Mouse (Mus musculus) telencephalon, adult 2 months (tissue): Measurements from ENCODE around the gene Eya3.
A peak's percentile ranks its signal among the peaks of the same experiment; 100 is the strongest.

ENCODE experiments used
- DNase-seq: peaks from one replicate; pipeline ENCODE4 v3.0.0-alpha.2; 2011; ENCODE audit warnings: low read depth, low spot score

The Eya3 gene

DNA sequence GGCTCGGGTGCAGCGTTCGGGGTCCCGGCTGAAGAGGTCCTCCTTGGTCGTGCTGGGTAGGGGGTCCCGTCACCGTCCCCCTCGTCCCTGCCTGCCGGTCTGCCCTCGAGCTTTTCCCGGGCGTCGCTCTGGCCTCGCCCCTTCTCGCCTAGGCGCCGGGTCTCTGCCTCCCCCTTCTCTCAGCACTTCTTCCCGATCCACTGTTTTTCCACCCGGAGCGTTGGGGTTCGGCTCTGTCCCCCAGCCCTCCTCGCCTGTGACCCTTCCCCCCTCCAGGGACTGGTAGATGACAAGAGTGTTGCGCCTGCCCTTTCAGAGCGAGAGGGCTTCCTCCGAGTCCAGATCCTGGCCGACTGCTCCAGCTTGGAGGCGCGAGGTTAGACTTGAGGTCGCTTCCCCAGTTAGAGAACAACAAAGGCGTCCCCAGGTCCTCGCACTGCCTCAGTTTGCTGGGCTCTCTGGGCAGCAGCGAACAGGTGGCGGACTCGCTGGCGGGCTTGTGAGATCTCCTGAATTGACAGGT is 465 bp downstream of the Eya3 start:
- DNase-seq: no peak

DNA sequence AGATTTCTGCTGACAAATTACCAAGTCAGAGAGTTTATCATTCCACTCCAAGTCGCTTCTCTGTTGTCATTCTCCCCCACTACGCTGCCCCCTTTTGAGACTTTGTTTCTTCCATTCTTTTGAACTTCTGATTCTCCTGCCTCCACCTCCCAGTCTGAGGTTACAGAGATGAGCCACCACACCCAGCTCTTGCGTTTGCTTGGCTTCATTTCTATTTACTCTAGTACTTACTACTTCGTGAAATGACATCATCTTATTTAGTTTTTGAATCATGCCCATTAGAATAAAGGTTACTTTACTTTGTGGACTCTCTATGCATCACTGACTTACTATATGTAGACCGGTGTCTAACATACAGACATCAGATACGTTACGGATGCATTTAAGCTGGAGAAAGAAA is 8.7 kb downstream of the Eya3 start:
- no peak for DNase-seq

GRCm38 (mm10) chr4:132649271-132649999 is 10.6 kb downstream of the Eya3 start:
- no peak for DNase-seq

DNA sequence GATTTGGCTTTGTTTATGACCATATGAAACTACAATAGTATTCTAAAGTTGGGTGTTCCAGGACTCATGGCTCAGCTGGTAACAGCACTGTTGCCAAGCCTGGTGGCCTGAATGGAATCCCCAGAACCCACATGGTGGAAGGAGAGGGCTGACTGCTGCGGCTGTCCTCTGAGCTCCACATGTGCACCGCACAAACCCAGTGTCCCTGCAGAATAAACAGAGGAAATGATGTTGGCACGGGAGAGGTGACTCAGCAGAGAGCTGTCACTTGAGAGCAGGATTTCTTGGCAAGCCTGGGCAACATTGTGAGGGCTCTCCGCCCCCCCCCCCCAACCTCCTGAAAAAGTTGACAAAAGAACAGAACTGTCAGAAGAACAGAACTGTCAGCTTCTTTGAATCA is 14.1 kb downstream of the Eya3 start:
- no peak for DNase-seq

- no peak for DNase-seq
Observed at GRCm38 (mm10) chr4:132653799-132654198, 15.0 kb downstream of the Eya3 start.

DNA sequence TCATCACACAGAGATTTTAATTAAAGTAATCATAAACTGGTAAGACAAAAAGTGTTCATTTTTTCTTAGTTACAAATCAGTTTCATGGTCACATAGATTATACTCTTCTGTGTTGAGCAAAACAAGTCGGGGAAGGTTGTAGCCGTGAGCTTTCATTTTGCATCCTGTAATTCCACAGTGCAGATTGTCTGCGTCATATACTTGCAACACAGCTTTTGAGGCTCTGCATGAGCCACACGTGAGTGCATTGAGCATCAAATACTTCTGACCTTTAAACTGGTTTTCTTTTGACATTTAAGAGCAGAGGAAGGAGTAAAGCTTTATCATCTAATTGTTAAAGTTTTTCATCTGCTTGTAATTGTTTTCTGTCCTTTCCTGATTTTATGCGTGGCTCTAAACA is 16.5 kb downstream of the Eya3 start:
- no peak for DNase-seq

DNA sequence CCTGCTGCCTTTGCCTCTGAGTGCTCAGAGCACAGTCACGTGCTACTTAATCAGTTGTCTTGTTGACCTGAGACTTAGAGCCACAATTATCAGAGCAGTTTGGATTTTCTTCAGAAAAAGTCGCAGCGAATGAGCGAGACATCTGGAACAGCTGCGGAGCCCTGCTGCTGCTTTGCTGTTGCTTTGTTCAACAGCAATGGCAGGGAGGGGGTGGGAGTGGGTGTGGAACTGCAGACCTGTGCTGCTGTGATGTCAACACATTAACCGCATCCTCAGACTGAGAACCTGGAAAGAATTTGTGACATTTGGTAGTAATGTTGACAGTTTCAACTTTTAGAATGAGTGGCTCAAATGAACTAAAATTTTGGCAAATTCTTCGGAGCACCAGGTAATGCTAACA is 20.3 kb downstream of the Eya3 start:
- DNase-seq: no peak

GRCm38 (mm10) chr4:132672697-132673096 is 33.9 kb downstream of the Eya3 start:
- DNase-seq: no peak

- peak; percentile 9 for DNase-seq
Observed at GRCm38 (mm10) chr4:132676771-132677539, 38.2 kb downstream of the Eya3 start.

DNA sequence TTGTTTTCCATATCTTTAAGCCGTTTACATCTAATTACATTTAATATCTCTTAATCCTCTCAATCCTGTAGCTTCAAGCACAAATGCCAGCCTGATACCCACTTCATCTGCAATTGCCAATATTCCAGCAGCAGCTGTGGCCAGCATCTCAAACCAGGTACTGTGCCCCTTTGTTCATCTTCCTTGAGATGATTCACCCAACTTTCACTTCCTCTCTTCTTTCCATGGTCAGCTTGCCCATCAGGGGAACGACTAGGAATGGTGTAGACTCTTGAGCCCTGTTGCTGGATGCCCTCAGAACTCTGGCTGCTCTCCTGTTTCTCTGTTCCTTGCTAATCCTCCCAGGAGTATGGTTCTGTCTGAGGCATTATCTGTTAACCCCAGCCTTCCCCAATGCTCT is 50.8 kb downstream of the Eya3 start:
- DNase-seq: no peak

- no peak for DNase-seq
Observed at GRCm38 (mm10) chr4:132693366-132693765, 54.6 kb downstream of the Eya3 start.

GRCm38 (mm10) chr4:132702076-132702475 is 63.3 kb downstream of the Eya3 start:
- DNase-seq: no peak

- no peak for DNase-seq
Observed at GRCm38 (mm10) chr4:132706885-132707284, 68.1 kb downstream of the Eya3 start.

- DNase-seq: no peak
Observed at GRCm38 (mm10) chr4:132713181-132713580, 74.4 kb downstream of the Eya3 start.

GRCm38 (mm10) chr4:132718251-132718650 is 79.5 kb downstream of the Eya3 start:
- no peak for DNase-seq

GRCm38 (mm10) chr4:132728233-132728632 is 89.4 kb downstream of the Eya3 start:
- DNase-seq: no peak

- no peak for DNase-seq
Observed at GRCm38 (mm10) chr4:132731616-132732015, 92.8 kb downstream of the Eya3 start.

DNA sequence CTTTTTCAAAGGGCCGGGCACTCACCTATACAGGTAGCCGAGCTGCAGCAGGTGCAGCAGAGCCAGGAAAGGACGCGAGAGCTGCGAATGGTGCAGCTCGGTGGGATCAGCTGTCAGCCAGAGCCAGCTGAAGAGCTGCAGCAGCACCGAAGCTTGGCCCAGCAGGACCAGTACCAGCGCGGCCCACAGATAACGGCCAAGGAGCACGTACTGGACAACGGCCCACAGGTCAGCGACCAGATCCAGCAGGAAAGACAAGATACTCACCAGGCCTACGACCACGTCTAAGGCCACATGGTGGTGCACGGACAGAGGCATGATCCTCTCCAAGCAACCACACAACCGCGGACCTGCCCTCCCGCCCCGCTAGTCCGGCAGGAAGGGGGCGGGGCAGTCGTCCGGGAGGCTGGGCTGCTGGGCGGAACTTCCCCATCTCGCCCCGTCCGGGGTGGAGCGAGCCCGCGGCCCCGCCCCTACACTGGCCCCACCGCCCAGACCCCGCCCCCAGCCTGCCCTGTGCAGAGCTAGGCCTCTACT is 93.4 kb downstream of the Eya3 start, which contains the start of gene Xkr8:
Xkr8 (minus strand) TSS at position 399 of the 537 bp plus-strand sequence.
- no peak for DNase-seq

- DNase-seq: no peak
Observed at GRCm38 (mm10) chr4:132733071-132733770, 94.4 kb downstream of the Eya3 start.

DNA sequence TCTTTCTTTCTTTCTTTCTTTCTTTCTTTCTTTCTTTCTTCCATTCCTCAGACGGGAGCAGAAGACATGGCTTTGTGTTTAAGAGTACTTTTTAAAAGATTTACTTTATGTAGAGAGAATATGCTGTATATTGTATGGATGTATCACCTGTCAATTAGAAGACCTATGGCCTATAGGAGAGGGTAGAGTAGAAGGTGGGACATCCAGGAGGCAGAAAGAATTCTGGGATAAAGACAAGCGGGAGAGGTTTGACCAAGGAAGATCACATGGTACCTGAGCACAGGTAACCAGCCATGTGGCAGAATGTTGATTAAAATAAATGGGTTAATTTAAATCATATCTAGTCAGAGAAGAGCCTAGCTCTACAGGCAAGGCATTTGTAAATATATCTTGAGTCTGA is 96.0 kb downstream of the Eya3 start:
- DNase-seq: no peak

GRCm38 (mm10) chr4:132735389-132735788 is 96.6 kb downstream of the Eya3 start:
- DNase-seq: no peak

DNA sequence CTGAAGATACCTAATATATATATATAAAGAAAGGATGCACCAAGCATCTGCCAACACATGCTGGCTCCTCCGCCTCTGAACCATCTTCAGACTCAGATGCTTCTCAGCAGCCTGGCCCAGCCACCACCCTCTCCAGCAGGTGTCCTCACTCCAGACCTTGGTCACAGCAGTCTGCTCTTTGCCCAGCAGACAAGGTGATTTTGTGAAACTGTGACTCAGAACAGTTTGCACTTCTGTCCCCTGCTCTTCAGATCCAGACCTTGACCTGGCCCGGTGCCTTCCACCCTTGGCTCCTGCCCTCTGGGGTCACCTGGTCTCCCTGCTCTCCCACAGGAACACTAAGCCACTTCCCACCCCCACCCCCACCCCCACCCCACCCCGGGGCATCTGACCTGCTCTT is 97.1 kb downstream of the Eya3 start:
- no peak for DNase-seq
